Mouse (Mus musculus) ES-E14 (cell line): ENCODE measurements around the gene Gm48552.

Experiments used
- CHD2 ChIP-seq: IDR thresholded peaks from 2 replicates; pipeline ENCODE4 v1.6.1; 2014; ENCODE audit warnings: mild to moderate bottlenecking, low read depth, low read length, inconsistent platforms
- ZC3H11A ChIP-seq: IDR thresholded peaks from 2 replicates; pipeline ENCODE4 v1.6.1; 2012; ENCODE audit warnings: low read depth, mild to moderate bottlenecking, inconsistent platforms, low read length, borderline replicate concordance
- ZNF384 ChIP-seq: IDR thresholded peaks from 2 replicates; pipeline ENCODE4 v1.6.1; 2012; ENCODE audit warnings: low read depth, low read length, inconsistent platforms

- TF ChIP-seq CHD2 = no peak
- TF ChIP-seq ZNF384 = no peak
- TF ChIP-seq ZC3H11A = no peak
These were observed 37.4 kb downstream of the Gm48552 start for GRCm38 (mm10) chr10:81426081-81426671.
